Mouse (Mus musculus): ENCODE measurements around the gene Acap1. TPM values are rescaled to one million over a fixed set of nuclear protein-coding genes. Genes with fewer than 3 reads are reported as not detected.

Gene Acap1
- polyA plus RNA-seq, 1 experiment = 1.5 TPM

DNA sequence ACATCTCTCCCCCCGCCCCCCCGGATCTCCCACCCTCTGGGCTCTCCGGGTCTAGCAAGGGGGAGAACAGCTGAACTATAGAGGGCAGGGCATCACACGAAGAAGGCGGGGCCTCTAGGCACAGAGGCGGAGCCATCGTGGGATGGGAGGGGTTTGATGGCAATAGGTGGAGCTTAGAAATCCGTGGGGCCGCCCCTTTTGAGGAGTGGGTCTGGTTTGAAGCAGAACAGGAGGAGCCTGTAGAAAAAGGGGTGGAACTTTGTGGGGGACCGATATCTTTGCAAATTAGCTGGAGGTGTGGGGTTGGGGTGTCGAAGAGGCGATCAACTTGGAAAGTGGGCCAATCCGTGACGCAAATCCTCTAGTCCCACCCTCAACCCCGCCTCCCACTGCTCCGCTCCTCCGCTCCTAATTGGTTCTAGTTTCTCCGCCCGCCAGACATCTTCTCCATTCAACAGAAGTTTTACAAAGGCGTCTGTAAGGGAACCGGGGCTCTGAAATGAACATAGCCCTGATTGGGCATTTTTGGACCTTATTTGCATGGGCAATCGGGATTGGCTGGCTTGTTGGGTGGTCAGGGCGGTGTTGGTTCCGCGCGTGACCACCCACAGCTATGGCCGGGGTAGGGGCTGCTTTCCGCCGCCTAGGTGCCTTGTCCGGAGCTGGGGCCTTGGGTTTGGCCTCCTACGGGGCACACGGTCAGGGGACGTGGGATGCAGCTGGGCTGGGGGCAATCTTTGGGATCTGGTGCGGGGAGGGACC is 57.2 kb downstream of the Acap1 start, which contains the start of gene Tmem256:
Gene Tmem256 (plus strand): TSS at position 563 of the 762 bp plus-strand sequence.
- H3K36me3 ChIP-seq (ENCODE audit: control insufficient read depth, insufficient read depth, low read length, poor library complexity, severe bottlenecking) = no peaks in the 10 kb centered on the region
- H3K27ac ChIP-seq (ENCODE audit: insufficient read depth, low read length) = peak within 1 kb of the TSS; percentile 49
- no peaks in the 10 kb centered on the region for H3K27me3 ChIP-seq (ENCODE audit: control insufficient read depth, insufficient read depth, low read length, poor library complexity, severe bottlenecking)
- peak within 1 kb of the TSS; percentile 96 for H3K4me3 ChIP-seq (ENCODE audit: low read depth, low read length)
- peak within 1 kb of the TSS; percentile 94 for H3K9ac ChIP-seq (ENCODE audit: low read depth, poor library complexity, severe bottlenecking)
- TF ChIP-seq CTCF (IDR thresholded peaks at IDR 0.05; ENCODE audit: low read depth, low read length) (no peak), POLR2A (IDR thresholded peaks at IDR 0.05; ENCODE audit: insufficient read depth, low read length) (peak; percentile 59), EP300 (IDR thresholded peaks at IDR 0.05; ENCODE audit: insufficient read depth, low read depth, low read length) (no peak)
- H3K4me1 ChIP-seq (ENCODE audit: control insufficient read depth, insufficient read depth, low read length) = no peaks in the 10 kb centered on the region
- no peaks in the 10 kb centered on the region for H3K9me3 ChIP-seq (replicated peaks; ENCODE audit: control insufficient read depth, insufficient read depth, low read length, poor library complexity, severe bottlenecking)

DNA sequence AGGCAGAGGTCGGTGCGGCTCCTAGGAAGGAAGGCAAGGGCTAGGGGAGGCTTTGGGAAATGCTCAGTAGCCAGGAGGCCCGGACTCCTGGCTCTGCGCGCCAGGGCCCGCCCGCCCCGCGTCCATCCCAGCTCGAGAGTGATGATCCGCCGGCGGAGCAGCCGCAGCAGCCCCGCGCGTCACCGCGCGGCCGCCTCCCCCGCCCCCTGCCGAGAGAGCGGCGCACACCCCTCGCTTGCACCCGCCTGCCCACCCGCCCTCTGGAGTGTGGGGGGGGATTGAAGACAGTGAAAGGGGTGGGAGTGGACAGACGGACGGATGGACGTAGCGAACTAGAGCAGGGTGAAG is 57.8 kb downstream of the Acap1 start, which contains the start of gene Nlgn2:
Gene Nlgn2 (minus strand): TSS at position 181 of the 348 bp plus-strand sequence.
- no peaks in the 10 kb centered on the region for H3K4me1 ChIP-seq (ENCODE audit: control insufficient read depth, insufficient read depth, low read length)
- peak within 1 kb of the TSS; percentile 94 for H3K9ac ChIP-seq (ENCODE audit: low read depth, poor library complexity, severe bottlenecking)
- TF ChIP-seq EP300 (IDR thresholded peaks at IDR 0.05; ENCODE audit: insufficient read depth, low read depth, low read length) (no peak), POLR2A (IDR thresholded peaks at IDR 0.05; ENCODE audit: insufficient read depth, low read length) (no peak), CTCF (IDR thresholded peaks at IDR 0.05; ENCODE audit: low read depth, low read length) (no peak)
- H3K36me3 ChIP-seq (ENCODE audit: control insufficient read depth, insufficient read depth, low read length, poor library complexity, severe bottlenecking) = no peaks in the 10 kb centered on the region
- H3K4me3 ChIP-seq (ENCODE audit: low read depth, low read length) = peak within 1 kb of the TSS; percentile 96
- H3K27me3 ChIP-seq (ENCODE audit: control insufficient read depth, insufficient read depth, low read length, poor library complexity, severe bottlenecking) = no peaks in the 10 kb centered on the region
- H3K9me3 ChIP-seq (replicated peaks; ENCODE audit: control insufficient read depth, insufficient read depth, low read length, poor library complexity, severe bottlenecking) = no peaks in the 10 kb centered on the region
- H3K27ac ChIP-seq (ENCODE audit: insufficient read depth, low read length) = peak within 1 kb of the TSS; percentile 49

DNA sequence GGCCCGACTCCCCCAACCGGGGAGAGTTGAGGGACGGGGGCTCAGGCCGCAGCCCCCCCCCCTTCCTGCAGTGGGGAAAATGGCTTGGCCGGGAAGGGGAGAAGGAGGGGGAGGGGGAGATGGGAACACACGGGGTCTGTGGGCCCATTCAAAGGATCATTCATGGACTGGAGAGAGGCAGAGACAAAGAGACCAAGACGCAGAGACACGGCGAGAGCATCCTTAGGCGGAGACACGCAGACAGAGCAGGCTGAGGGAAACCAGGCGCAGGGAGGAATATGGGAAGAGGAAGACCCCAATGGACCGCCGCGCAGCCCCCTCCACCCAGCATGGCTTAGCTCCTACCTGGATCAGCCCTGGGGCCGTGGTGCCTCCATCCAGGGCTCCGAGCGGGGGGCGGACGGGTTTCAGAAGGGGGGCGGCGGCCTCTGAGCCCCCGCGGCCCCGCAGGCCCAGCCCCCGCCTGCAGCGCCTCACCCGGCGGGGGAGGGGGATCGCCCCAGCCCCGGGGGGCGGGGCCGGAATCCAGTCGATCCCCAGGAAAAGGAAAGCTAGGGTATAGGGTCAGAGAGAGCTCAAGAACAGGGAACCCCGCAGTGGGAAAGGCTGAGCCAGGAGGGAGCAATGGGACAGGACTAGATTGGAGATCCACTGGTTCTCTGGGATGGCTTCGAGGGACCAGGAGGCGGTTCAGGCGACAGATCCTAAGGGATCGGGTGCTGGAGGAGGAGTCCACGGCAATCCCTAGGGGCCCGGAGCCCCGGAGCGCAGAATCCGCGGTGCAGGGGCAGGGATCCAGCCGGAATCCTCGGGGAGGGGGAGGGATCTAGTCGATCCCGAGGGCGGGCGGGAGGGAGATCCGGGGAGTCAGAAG is 58.4 kb downstream of the Acap1 start:
- Histone ChIP-seq H3K27me3 (ENCODE audit: control insufficient read depth, insufficient read depth, low read length, poor library complexity, severe bottlenecking) (no peaks in the 10 kb centered on the region), H3K4me3 (ENCODE audit: low read depth, low read length) (peak overlapping the region; percentile 79), H3K36me3 (ENCODE audit: control insufficient read depth, insufficient read depth, low read length, poor library complexity, severe bottlenecking) (no peaks in the 10 kb centered on the region), H3K4me1 (ENCODE audit: control insufficient read depth, insufficient read depth, low read length) (no peaks in the 10 kb centered on the region), H3K9me3 (replicated peaks; ENCODE audit: control insufficient read depth, insufficient read depth, low read length, poor library complexity, severe bottlenecking) (no peaks in the 10 kb centered on the region), H3K9ac (ENCODE audit: low read depth, poor library complexity, severe bottlenecking) (peak overlapping the region; percentile 94), H3K27ac (ENCODE audit: insufficient read depth, low read length) (no peak overlapping the region)
- TF ChIP-seq POLR2A (IDR thresholded peaks at IDR 0.05; ENCODE audit: insufficient read depth, low read length) = no peak

GRCm38 (mm10) chr11:69835966-69836335 is 59.4 kb downstream of the Acap1 start:
- Histone ChIP-seq H3K36me3 (ENCODE audit: control insufficient read depth, insufficient read depth, low read length, poor library complexity, severe bottlenecking) (no peaks in the 10 kb centered on the region), H3K4me3 (ENCODE audit: low read depth, low read length) (no peak overlapping the region), H3K4me1 (ENCODE audit: control insufficient read depth, insufficient read depth, low read length) (no peaks in the 10 kb centered on the region), H3K9ac (ENCODE audit: low read depth, poor library complexity, severe bottlenecking) (no peak overlapping the region), H3K27me3 (ENCODE audit: control insufficient read depth, insufficient read depth, low read length, poor library complexity, severe bottlenecking) (no peaks in the 10 kb centered on the region), H3K9me3 (replicated peaks; ENCODE audit: control insufficient read depth, insufficient read depth, low read length, poor library complexity, severe bottlenecking) (no peaks in the 10 kb centered on the region), H3K27ac (ENCODE audit: insufficient read depth, low read length) (no peak overlapping the region)
- TF ChIP-seq EP300 (IDR thresholded peaks at IDR 0.05; ENCODE audit: insufficient read depth, low read depth, low read length) (no peak), POLR2A (IDR thresholded peaks at IDR 0.05; ENCODE audit: insufficient read depth, low read length) (no peak), CTCF (IDR thresholded peaks at IDR 0.05; ENCODE audit: low read depth, low read length) (no peak)

- Histone ChIP-seq H3K27ac (ENCODE audit: insufficient read depth, low read length) (no peak overlapping the region), H3K4me3 (ENCODE audit: low read depth, low read length) (no peak overlapping the region), H3K36me3 (ENCODE audit: control insufficient read depth, insufficient read depth, low read length, poor library complexity, severe bottlenecking) (no peaks in the 10 kb centered on the region), H3K9me3 (replicated peaks; ENCODE audit: control insufficient read depth, insufficient read depth, low read length, poor library complexity, severe bottlenecking) (no peaks in the 10 kb centered on the region), H3K9ac (ENCODE audit: low read depth, poor library complexity, severe bottlenecking) (no peak overlapping the region), H3K4me1 (ENCODE audit: control insufficient read depth, insufficient read depth, low read length) (no peaks in the 10 kb centered on the region), H3K27me3 (ENCODE audit: control insufficient read depth, insufficient read depth, low read length, poor library complexity, severe bottlenecking) (no peaks in the 10 kb centered on the region)
- TF ChIP-seq EP300 (IDR thresholded peaks at IDR 0.05; ENCODE audit: insufficient read depth, low read depth, low read length) (no peak), POLR2A (IDR thresholded peaks at IDR 0.05; ENCODE audit: insufficient read depth, low read length) (no peak), CTCF (IDR thresholded peaks at IDR 0.05; ENCODE audit: low read depth, low read length) (no peak)
Observed at GRCm38 (mm10) chr11:69835326-69835965, 59.9 kb downstream of the Acap1 start.

Measured in ES-Bruce4 (cell line).